8 mouse cellular contexts compared by ENCODE assay signal in the genomic region with DNA sequence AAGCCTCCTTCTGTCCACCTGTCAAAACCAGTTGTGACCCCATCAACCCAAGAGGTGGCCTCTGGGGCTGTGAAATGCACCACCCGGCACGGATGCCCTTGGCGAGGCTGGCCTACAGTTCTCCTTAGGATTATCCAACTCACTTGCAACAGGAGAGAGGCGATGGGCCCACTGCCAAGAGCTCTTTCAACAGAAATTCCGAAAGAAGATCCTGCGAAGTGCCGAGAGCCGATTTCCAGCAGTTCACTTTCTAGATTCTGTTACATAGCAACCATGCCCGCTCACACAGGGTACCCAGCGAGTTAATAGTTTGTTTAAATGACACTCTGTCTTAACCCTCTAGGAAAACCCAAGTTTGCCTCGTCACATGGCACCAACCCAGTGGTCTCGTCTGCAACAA.
DNase-seq lines count a peak whose midpoint lies in the region; ATAC-seq lines count a peak whose summit lies in the region.

No protein-coding gene starts in this region.

- no peaks in the 10 kb centered on the region for H3K36me3 ChIP-seq in forebrain, embryonic 11.5 days (ENCODE audit: control insufficient read depth, insufficient read depth, low read length)
- peaks cover 8% of the 10 kb centered on the region; the same call in 1 of the 2 replicates for H3K36me3 ChIP-seq in forebrain, embryonic 10.5 days (replicated peaks)
- no peaks in the 10 kb centered on the region for H3K36me3 ChIP-seq in embryonic facial prominence, embryonic 15.5 days

- H3K27ac ChIP-seq in forebrain, embryonic 11.5 days (ENCODE audit: low read depth, low read length), result no peak overlapping the region
- no peak overlapping the region for H3K27ac ChIP-seq in forebrain, embryonic 10.5 days
- no peak overlapping the region for H3K27ac ChIP-seq in embryonic facial prominence, embryonic 15.5 days (replicated peaks)

- H3K4me3 ChIP-seq in forebrain, embryonic 11.5 days (ENCODE audit: low read depth, low read length), result no peak overlapping the region
- H3K4me3 ChIP-seq in forebrain, embryonic 10.5 days, result no peak overlapping the region
- no peak overlapping the region for H3K4me3 ChIP-seq in embryonic facial prominence, embryonic 15.5 days (replicated peaks)

- no peaks in the 10 kb centered on the region for H3K9me3 ChIP-seq in forebrain, embryonic 11.5 days (ENCODE audit: control insufficient read depth, low read length)
- no peaks in the 10 kb centered on the region for H3K9me3 ChIP-seq in forebrain, embryonic 10.5 days
- H3K9me3 ChIP-seq in embryonic facial prominence, embryonic 15.5 days (replicated peaks), result no peaks in the 10 kb centered on the region

- DNase-seq in forebrain, embryonic 11.5 days (ENCODE audit: low spot score), result peak; percentile 60
- no peak for DNase-seq in forebrain, embryonic 10.5 days (ENCODE audit: extremely low spot score, low spot score)
- DNase-seq in adrenal gland, adult (ENCODE audit: inconsistent age in 2 of 2, low spot score in 1 of 2), result peak; percentile 51 to 86
- DNase-seq in layer of hippocampus, adult 18-20 months (ENCODE audit: low spot score in 2 of 2), result peak; percentile 12 to 48
- peak; percentile 53 for DNase-seq in lung, postnatal 36 days

- no peaks in the 10 kb centered on the region for H3K27me3 ChIP-seq in forebrain, embryonic 11.5 days (ENCODE audit: control insufficient read depth, insufficient read depth, low read length)
- peaks cover 12% of the 10 kb centered on the region; the same call in 1 of the 2 replicates for H3K27me3 ChIP-seq in forebrain, embryonic 10.5 days (ENCODE audit: poor library complexity, severe bottlenecking)
- H3K27me3 ChIP-seq in embryonic facial prominence, embryonic 15.5 days, result no peaks in the 10 kb centered on the region

- no peak overlapping the region for H3K9ac ChIP-seq in forebrain, embryonic 11.5 days (ENCODE audit: low read length)
- H3K9ac ChIP-seq in embryonic facial prominence, embryonic 15.5 days, result no peak overlapping the region

- ATAC-seq in forebrain, embryonic 11.5 days (replicated peaks; ENCODE audit: low FRiP score), result 0 out of 2 replicates have a peak, but pooled peaks have one; percentile 58
- peak; percentile 7; the same call in 1 of the 2 replicates for ATAC-seq in embryonic facial prominence, embryonic 15.5 days (ENCODE audit: insufficient number of reproducible peaks, low FRiP score, low TSS enrichment, low read depth)
- no peak for ATAC-seq in megakaryocyte progenitor cell, adult 5-6 weeks (replicated peaks; ENCODE audit: poor library complexity)
- ATAC-seq in megakaryocyte-erythroid progenitor cell, adult 5-6 weeks (replicated peaks; ENCODE audit: low FRiP score, low TSS enrichment, poor library complexity, severe bottlenecking), result no peak

- no peak overlapping the region for H3K4me2 ChIP-seq in forebrain, embryonic 11.5 days (ENCODE audit: low read depth, low read length, severe bottlenecking)
- H3K4me2 ChIP-seq in embryonic facial prominence, embryonic 15.5 days (replicated peaks), result no peak overlapping the region

- WGBS in forebrain, embryonic 11.5 days, result 57% methylated on average over 12 of the region's 12 CpGs
- WGBS in forebrain, embryonic 10.5 days, result 87% methylated on average over 12 of the region's 12 CpGs
- 24% methylated on average over 12 of the region's 12 CpGs for WGBS in embryonic facial prominence, embryonic 15.5 days

- peaks cover 5% of the 10 kb centered on the region; the same call in 1 of the 2 replicates for H3K4me1 ChIP-seq in forebrain, embryonic 11.5 days (replicated peaks; ENCODE audit: control insufficient read depth, insufficient read depth, low read length)
- H3K4me1 ChIP-seq in forebrain, embryonic 10.5 days, result peaks cover 34% of the 10 kb centered on the region
- H3K4me1 ChIP-seq in embryonic facial prominence, embryonic 15.5 days, result peaks cover 24% of the 10 kb centered on the region

Comparison
In these comparisons a context has a peak if more than half of its experiments do, and no peak if none do; other contexts are left out.
1. ATAC-seq: peak in forebrain, embryonic 11.5 days (single experiment) and embryonic facial prominence, embryonic 15.5 days (single experiment); none in megakaryocyte progenitor cell, adult 5-6 weeks (single experiment) and megakaryocyte-erythroid progenitor cell, adult 5-6 weeks (single experiment).